Mouse (Mus musculus): ENCODE results near the gene Agap1.

Agap1 gene

GRCm38 (mm10) chr1:89580031-89580998 is 125.7 kb downstream of the Agap1 start:
- no peak for DNase-seq

- DNase-seq: peak in 1 of 2 experiments; percentile 12
These were observed 126.6 kb downstream of the Agap1 start for GRCm38 (mm10) chr1:89580999-89581765.

GRCm38 (mm10) chr1:89581766-89582125 is 127.1 kb downstream of the Agap1 start:
- no peak for DNase-seq

GRCm38 (mm10) chr1:89583369-89583768 is 128.8 kb downstream of the Agap1 start:
- DNase-seq: no peak

- no peak for DNase-seq
These were observed 132.5 kb downstream of the Agap1 start for GRCm38 (mm10) chr1:89586991-89587683.

GRCm38 (mm10) chr1:89588154-89588553 is 133.5 kb downstream of the Agap1 start:
- no peak for DNase-seq

GRCm38 (mm10) chr1:89590994-89591393 is 136.4 kb downstream of the Agap1 start:
- no peak for DNase-seq

GRCm38 (mm10) chr1:89593219-89593618 is 138.6 kb downstream of the Agap1 start:
- DNase-seq: no peak

GRCm38 (mm10) chr1:89594999-89595398 is 140.4 kb downstream of the Agap1 start:
- DNase-seq: no peak

GRCm38 (mm10) chr1:89595421-89595820 is 140.8 kb downstream of the Agap1 start:
- no peak for DNase-seq

GRCm38 (mm10) chr1:89596223-89596622 is 141.6 kb downstream of the Agap1 start:
- DNase-seq: no peak

- no peak for DNase-seq
These were observed 144.3 kb downstream of the Agap1 start for GRCm38 (mm10) chr1:89598906-89599305.

GRCm38 (mm10) chr1:89599983-89600741 is 145.6 kb downstream of the Agap1 start:
- DNase-seq: no peak

- DNase-seq: no peak
These were observed 146.7 kb downstream of the Agap1 start for GRCm38 (mm10) chr1:89601349-89601748.

GRCm38 (mm10) chr1:89602879-89603278 is 148.3 kb downstream of the Agap1 start:
- DNase-seq: no peak

- peak in 1 of 2 experiments; percentile 41 for DNase-seq
These were observed 152.0 kb downstream of the Agap1 start for GRCm38 (mm10) chr1:89606612-89607011.

- DNase-seq: no peak
These were observed 154.2 kb downstream of the Agap1 start for GRCm38 (mm10) chr1:89608766-89609165.

- no peak for DNase-seq
These were observed 155.4 kb downstream of the Agap1 start for GRCm38 (mm10) chr1:89609964-89610363.

GRCm38 (mm10) chr1:89611521-89611920 is 156.9 kb downstream of the Agap1 start:
- no peak for DNase-seq

GRCm38 (mm10) chr1:89613234-89613870 is 158.7 kb downstream of the Agap1 start:
- no peak for DNase-seq

- DNase-seq: no peak
These were observed 161.9 kb downstream of the Agap1 start for GRCm38 (mm10) chr1:89616556-89616955.

- DNase-seq: no peak
These were observed 162.7 kb downstream of the Agap1 start for GRCm38 (mm10) chr1:89617336-89617735.

Measured in spleen, adult 18-20 months (tissue).